8 mouse cellular contexts compared by ENCODE assay signal in genomic region chr4:21368234-21369021, GRCm38 (mm10).
DNase-seq lines count a peak whose midpoint lies in the region.

No protein-coding gene starts in this region.

- DNase-seq in cerebellum, adult 18-20 months, result peak; percentile 5 to 6
- DNase-seq in cerebellum, adult 11-12 months, result no peak
- peak; percentile 4 for DNase-seq in lung, postnatal 10 days
- no peak for DNase-seq in lung, postnatal 36 days
- peak; percentile 24 for DNase-seq in embryo, embryonic 11.5 days (ENCODE audit: low read depth, low spot score)
- peak; percentile 5 for DNase-seq in kidney, postnatal 4 days
- peak; percentile 2 for DNase-seq in retina, adult 2 months (ENCODE audit: low read depth, low spot score)
- no peak for DNase-seq in thymus, postnatal 25 days

Comparison
In these comparisons a context has a peak if more than half of its experiments do, and no peak if none do; other contexts are left out.
1. DNase-seq: peak in cerebellum, adult 18-20 months (2 of 2), lung, postnatal 10 days (single experiment), embryo, embryonic 11.5 days (single experiment), kidney, postnatal 4 days (2 of 2) and retina, adult 2 months (single experiment); none in cerebellum, adult 11-12 months (single experiment), lung, postnatal 36 days (single experiment) and thymus, postnatal 25 days (single experiment).